Mouse (Mus musculus): Measurements from ENCODE around the gene Shc3. TPM values are rescaled to one million over a fixed set of nuclear protein-coding genes. Genes with fewer than 3 reads are reported as not detected.

The Shc3 gene
- 1 to 10 TPM; 3.0 to 4.1 TPM for total RNA-seq (2021)
- long read RNA-seq, experiment 1: 0 reads
- long read RNA-seq, experiment 2: 0 reads

DNA sequence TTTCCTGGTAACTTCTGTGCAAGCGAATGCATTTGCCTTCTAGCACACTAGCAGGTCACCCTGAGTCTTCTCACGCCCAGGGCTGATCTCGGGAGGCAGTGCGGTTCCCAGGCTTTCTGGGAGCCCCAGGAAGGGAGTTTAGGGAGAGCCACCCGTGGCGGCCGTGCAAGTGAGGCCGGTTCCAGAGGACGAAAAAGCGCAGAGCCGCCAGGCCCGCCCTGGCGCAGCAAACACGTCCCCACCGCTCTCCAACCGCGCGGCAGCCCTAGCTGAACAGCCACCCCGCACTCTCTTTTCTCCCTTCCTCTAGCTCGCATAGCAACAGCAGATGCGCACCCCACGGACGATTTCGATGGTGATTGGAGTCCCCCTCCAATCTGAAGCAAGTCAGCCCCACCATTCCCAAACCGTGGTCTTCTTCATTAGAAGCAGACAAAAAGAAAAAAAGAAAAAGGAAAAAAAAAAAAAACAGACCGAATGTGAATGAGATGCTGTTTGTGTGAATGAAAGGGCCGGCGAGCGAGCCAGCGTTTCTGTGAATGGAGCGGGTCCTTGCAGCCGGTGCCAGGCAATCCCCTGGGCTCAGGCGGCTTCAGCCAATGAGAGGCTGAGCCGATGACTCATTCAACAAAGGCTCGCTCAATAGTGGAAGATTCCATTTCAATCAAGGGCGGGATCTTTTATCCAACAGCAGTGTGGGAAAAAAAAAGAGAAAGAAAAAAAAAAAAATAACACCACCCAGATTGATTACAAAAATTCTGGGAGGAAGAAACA lies at the start of gene Shc3:
Shc3 (minus strand) TSS at position 509 of the 774 bp plus-strand sequence.
- peak; percentile 57 for DNase-seq

GRCm38 (mm10) chr13:51618602-51619001 lies 49.4 kb upstream of the Shc3 start:
- DNase-seq: no peak

- DNase-seq: peak; percentile 67
Measured at GRCm38 (mm10) chr13:51617861-51618260, 48.6 kb upstream of the Shc3 start.

DNA sequence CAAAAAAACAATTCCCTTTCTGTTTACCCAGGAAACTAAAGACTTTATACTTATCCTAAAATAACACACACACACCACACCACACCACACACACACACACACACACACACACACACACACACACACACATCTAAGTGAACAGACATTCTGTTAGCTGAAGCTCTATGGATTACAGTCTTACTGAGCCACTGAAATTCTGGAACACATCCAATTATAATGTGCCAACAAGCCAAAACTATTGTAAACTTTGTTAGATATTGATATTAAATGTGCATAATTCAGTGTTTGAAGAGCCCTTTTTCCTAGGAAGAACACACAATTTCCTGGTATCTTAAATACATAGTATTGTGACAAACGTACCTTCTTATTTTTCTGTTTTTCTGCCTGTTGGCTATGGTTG lies 48.1 kb upstream of the Shc3 start:
- no peak for DNase-seq

DNA sequence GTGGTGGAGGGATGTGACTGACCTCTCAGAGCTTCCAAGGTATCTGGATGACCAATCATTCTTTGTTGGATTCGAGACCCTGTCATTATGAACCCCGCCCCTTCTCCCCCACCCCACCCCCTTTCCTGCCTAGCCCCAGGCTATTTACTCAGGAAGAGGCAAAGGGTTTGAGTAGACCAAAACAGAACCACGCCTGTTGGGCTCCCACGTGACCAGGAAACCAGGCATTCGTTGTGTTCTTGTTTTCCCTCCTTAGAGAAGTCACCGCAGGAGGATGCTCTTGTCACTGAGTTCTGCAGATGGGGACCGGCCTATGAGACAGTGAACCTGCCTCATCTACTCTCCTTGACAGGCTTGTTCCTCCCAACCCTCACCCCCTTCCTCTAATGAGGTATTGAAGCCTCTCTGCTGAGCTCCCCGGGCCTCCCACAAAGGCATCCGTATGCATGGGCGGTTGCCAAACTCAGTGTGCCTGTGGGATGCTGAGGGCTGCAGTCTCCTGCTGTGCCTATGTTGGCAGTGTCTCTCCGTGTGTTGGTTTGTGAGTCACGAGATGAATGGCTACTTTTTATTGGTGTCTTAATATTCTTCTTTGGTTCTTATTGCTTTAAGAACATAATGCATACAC lies 47.3 kb upstream of the Shc3 start:
- no peak for DNase-seq

GRCm38 (mm10) chr13:51615815-51616214 lies 46.6 kb upstream of the Shc3 start:
- no peak for DNase-seq

GRCm38 (mm10) chr13:51611500-51611899 lies 42.3 kb upstream of the Shc3 start:
- DNase-seq: no peak

- DNase-seq: no peak
Measured at GRCm38 (mm10) chr13:51611060-51611459, 41.8 kb upstream of the Shc3 start.

DNA sequence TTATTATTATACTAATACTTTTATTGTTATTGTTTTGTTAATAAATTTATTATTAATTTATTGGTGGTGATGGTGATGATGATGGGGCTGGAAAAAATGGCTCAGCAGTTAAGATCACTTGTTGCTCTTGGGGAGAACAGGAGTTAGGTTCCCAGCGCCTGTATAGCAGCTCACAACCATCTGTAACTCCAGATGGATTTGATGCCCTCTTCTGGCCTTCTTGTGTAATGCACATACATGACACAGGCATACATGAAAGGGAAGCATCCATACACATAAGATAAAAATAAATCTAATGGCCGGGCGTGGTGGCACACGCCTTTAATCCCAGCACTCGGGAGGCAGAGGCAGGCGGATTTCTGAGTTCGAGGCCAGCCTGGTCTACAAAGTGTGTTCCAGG lies 40.0 kb upstream of the Shc3 start:
- no peak for DNase-seq

GRCm38 (mm10) chr13:51603894-51604244 lies 34.6 kb upstream of the Shc3 start:
- DNase-seq: no peak

DNA sequence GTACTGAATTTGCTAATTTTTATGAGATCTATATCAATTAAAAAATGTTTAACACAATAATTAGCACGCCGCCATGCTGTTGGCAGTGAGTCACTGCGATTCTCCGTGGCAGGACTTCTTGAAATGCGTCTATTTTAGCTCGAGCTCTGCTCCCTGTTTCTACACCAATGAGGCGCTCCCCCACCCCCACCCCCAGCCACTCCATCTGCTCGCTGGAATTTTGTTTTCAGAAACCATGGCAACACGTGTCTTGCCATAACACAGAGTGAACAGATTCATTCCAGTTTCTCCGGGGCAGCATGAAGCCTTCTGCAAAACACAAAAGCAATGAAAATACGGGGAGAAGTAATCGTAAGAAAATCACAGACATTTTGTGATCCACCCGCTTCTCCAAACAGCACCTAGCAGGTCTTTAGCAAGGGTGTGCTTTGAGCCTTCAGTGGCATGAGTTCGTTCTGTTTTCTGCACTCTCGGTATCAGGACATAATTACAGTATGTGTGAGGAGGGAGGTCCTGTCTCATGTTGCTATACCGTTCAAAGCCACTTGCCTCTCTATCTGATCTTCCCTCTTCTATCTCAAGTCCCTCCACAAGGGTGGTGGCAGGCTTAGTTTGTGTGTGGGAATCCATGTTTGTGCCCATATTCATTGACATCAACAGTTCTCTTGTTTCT lies 34.1 kb upstream of the Shc3 start:
- DNase-seq: no peak

- DNase-seq: no peak
Measured at GRCm38 (mm10) chr13:51602764-51603163, 33.5 kb upstream of the Shc3 start.

DNA sequence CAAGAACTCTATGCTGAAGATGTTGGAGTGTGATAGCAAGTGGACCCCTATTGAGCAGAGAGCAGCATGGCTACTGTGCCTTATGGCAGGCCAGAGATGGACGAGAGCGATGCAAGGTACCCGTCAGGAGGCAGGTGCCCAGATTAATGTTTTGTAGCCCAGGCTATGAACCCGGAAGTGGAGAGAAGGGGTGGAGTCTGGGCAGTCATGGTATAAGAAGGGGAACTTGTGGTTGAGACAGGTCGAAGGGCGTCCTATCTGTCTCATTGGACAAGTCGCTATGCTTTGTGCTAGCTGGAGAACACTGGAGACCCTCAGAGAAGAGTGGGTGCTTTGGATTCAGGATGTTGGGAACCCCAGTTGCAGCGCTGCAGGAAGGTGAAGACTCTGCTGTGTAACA lies 30.9 kb upstream of the Shc3 start:
- DNase-seq: no peak

DNA sequence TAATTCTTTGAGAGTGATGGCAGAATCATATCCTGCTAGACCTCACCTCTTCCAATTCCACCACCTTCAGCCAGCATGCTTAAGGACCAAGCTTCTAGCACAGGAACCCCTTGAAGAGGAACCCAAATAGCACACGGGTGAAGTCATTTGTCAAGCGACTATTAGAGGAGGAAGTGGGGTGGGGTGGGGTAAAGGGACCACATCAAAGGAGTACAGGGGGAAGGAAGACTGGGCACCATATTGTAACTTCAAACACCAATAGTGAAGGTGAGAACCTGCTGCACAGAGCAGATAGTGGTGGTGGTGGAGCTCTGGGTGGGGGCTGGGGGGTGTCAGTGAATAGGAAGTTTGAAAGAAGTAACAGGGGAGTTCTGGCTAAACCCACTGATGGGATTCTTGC lies 28.8 kb upstream of the Shc3 start:
- DNase-seq: no peak

- no peak for DNase-seq
Measured at GRCm38 (mm10) chr13:51595404-51595803, 26.2 kb upstream of the Shc3 start.

DNA sequence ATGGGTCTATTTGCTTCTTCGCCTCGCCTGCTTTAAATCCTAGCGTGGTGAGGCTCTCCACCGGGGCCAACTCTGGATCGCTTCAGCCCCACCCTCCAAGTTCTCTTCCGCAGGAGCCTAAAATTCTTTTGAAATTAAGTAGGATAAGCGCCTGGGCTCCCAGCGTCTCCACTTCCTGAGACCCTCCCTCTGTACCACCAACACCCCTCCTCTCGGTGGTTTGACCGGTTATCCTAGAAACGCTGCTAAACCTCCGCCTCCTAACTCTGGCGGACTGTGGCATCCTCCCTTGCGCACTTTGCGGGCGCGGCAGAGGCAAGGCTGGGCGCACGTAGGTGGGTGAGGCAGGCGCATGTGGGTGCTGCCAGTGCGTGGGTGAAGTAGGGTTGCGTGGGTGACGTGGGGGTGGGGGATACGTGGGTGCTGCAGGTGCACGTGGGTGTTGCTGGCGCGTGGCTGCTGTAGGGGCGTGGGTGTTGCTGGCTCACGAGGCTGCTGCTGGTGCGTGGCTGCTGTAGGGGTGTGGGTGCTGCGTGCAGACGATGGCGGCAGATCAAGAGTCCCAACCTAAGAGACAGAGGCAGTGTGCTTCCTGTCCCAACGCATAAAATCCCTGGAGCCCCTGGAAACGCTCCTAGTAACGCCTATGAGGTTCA lies 25.6 kb upstream of the Shc3 start:
- no peak for DNase-seq

DNA sequence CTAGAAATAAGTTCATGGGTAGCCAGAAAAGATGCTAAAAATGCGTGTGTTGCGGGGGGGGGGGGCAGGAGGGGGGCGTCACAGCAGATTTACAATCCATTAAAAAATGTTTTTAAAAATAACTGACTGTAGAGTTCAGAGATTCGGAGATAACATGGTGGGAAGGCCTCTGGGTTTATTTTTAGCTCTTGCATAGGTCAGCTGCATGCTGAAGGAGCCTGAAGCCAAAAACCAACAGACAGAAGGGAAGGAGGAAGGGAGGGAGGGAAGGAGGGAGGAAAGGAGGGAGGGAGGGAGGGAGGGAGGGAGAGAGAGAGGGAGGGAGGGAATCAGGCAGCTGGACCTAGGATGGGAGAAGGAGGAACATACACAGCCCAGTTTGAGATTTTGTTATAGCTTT lies 18.8 kb upstream of the Shc3 start:
- DNase-seq: no peak

DNA sequence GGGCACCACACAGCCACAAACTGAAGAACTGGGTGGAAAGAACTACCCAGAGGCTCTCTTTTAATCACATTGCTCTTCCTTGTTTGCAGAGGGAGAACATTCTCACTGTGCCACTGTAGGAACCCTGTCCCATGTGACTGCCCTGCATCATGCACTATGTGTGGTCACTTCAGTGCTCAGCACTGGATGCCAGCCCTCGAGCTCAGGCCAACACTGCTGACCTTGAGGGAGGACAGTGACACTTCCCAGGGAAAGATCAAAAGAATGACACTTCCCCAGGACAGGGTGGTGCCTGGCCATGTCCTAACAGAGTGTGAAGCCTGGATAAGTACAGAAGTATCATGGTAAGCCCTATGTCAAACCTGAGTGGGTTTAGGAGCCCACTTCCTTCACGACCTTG lies 13.0 kb upstream of the Shc3 start:
- DNase-seq: no peak

DNA sequence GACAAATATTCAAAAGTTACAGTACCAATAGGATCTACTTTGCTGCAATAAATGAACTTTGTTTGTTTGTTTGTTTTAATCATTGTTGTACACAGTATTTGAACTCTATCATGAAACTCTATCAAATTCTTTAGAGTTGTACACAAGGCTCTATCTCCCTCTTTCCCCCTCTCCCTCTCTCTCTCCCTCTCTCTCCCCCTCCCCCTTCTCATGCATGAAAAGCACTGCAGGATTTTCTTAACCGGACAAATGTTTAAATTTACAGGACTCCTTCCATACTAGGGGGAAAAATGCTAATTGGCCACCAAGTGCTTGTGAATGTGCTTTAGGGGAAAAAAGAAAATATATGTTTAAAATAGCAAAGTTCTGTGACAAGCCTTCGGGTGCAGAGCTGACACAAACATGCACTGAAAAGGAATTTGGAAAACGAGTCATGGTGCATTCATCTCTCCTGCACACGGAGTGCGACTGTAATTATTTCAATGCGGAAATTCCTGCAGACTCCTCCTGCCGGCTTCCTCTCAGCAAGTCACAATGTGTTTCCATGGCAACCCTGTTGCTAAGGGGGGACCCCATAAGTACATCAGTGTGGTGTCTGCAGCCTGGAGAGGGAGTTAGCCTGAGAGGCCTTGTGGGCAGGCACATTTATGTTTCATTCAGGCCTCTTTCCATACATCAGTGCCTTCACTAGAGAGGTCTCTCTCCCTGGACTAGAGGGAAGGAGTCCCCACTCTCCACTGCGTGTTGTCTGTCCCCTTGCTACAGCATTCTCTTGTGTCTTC lies 11.2 kb upstream of the Shc3 start:
- no peak for DNase-seq

DNA sequence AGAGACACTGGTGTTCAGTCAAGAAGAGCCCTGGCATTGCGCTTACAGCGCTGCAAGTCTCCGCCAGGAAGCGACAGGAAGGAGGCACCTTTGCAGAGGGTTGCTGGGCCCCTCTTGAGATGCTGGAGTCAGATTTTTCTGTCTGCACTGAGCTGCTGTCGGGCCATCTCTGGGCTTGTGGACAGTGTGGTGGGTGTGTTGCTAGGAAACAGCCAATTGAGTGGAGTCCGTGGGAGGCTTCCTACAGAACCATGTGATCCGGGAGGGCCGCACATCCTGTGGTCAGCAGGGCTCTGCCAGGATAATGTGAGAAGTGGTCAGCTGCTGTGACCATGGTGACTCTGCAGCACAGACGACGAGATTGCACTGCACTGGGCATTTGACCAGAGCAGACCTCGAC lies 4.6 kb upstream of the Shc3 start:
- no peak for DNase-seq

DNA sequence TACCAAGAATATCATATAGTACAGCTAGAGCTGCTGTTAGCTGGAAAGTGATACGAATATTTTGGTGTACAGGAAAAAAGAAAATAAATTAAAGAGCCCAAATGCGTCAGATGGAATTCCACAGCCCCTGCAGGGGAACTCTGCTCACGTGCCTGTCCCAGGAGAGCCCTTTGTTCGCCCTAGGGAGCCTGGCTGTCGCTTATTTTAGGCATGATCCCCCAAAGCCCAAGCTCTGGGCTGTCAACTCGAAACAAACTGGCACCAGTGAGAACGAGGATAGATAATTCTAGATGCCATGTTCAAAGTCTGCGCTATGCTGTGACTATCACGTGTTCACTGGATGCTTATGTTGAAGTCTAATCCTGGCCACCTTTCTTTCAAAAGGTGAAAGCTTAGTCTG lies 892 bp upstream of the Shc3 start:
- DNase-seq: no peak

GRCm38 (mm10) chr13:51569685-51570068 lies 458 bp upstream of the Shc3 start:
- no peak for DNase-seq

Data from gastrocnemius, postnatal 10 days (tissue).